Comparison of ENCODE assay signal across 8 mouse cellular contexts in the genomic region with DNA sequence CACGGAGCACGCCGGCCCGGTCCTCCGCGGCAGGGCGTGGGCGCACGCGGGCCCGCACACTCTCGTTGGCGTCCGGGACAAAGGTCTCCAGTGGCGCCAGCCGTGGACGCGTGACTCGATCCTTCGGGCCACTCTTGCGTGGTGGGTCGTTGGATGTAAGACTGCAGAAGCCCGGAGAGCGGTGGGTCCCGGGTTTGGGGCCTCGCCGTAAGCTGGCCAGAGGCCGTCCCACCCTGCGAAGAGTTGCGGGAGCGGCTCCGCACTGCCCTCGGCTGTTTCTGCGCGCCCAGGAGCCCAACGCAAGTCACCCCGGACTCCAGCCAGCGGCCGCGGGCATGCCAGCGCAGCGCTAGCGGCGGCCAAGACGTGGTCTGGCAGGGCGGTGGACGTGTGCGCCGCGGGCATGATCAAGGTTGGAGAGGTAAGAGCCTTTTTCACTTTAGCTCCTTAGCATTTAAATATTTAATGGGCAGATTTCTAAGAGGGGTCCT.
A peak's percentile ranks its signal among the peaks of the same experiment; 100 is the strongest.
DNase-seq lines count a peak whose midpoint lies in the region; ATAC-seq lines count a peak whose summit lies in the region.

No protein-coding gene starts in this region.

- no peaks in the 10 kb centered on the region for H3K9me3 ChIP-seq in kidney, embryonic 14.5 days (ENCODE audit: control insufficient read depth, low read length)
- no peaks in the 10 kb centered on the region for H3K9me3 ChIP-seq in forebrain, embryonic 11.5 days (ENCODE audit: control insufficient read depth, low read length)
- H3K9me3 ChIP-seq in intestine, embryonic 15.5 days: no peaks in the 10 kb centered on the region
- no peaks in the 10 kb centered on the region for H3K9me3 ChIP-seq in midbrain, embryonic 11.5 days (ENCODE audit: control insufficient read depth, low read length)

- H3K4me1 ChIP-seq in kidney, embryonic 14.5 days (ENCODE audit: control insufficient read depth, insufficient read depth, low read length): peaks cover 31% of the 10 kb centered on the region; the same call in 1 of the 2 replicates
- 0 out of 2 replicates have a peak, but pooled peaks cover 6% of the 10 kb centered on the region for H3K4me1 ChIP-seq in forebrain, embryonic 11.5 days (replicated peaks; ENCODE audit: control insufficient read depth, insufficient read depth, low read length)
- peaks cover 8% of the 10 kb centered on the region for H3K4me1 ChIP-seq in intestine, embryonic 15.5 days (replicated peaks)
- H3K4me1 ChIP-seq in midbrain, embryonic 11.5 days (ENCODE audit: control insufficient read depth, insufficient read depth, low read length): peaks cover 13% of the 10 kb centered on the region

- H3K4me2 ChIP-seq in kidney, embryonic 14.5 days (replicated peaks; ENCODE audit: low read depth, low read length): peak overlapping the region; percentile 92
- peak overlapping the region; percentile 88 for H3K4me2 ChIP-seq in forebrain, embryonic 11.5 days (ENCODE audit: low read depth, low read length, severe bottlenecking)
- peak overlapping the region; percentile 85 for H3K4me2 ChIP-seq in intestine, embryonic 15.5 days (replicated peaks)
- H3K4me2 ChIP-seq in midbrain, embryonic 11.5 days: peak overlapping the region; percentile 89

- under 1% methylated on average over 50 of the region's 50 CpGs for WGBS in kidney, embryonic 14.5 days
- WGBS in forebrain, embryonic 11.5 days: 4% methylated on average over 50 of the region's 50 CpGs
- 2% methylated on average over 50 of the region's 50 CpGs for WGBS in intestine, embryonic 15.5 days
- WGBS in midbrain, embryonic 11.5 days: 2% methylated on average over 50 of the region's 50 CpGs

- peak; percentile 6; the same call in 1 of the 2 replicates for ATAC-seq in kidney, embryonic 14.5 days (ENCODE audit: low FRiP score, low TSS enrichment)
- ATAC-seq in forebrain, embryonic 11.5 days (replicated peaks; ENCODE audit: low FRiP score): no peak; the same call in none of the 2 replicates
- ATAC-seq in intestine, embryonic 15.5 days: 0 out of 2 replicates have a peak, but pooled peaks have one; percentile 1
- peak; percentile 41; the same call in 1 of the 2 replicates for ATAC-seq in midbrain, embryonic 11.5 days (ENCODE audit: low FRiP score)

- peak overlapping the region; percentile 97 for H3K9ac ChIP-seq in kidney, embryonic 14.5 days (ENCODE audit: low read depth, low read length)
- peak overlapping the region; percentile 84 for H3K9ac ChIP-seq in forebrain, embryonic 11.5 days (ENCODE audit: low read length)
- peak overlapping the region; percentile 94 for H3K9ac ChIP-seq in intestine, embryonic 15.5 days
- peak overlapping the region; percentile 67 for H3K9ac ChIP-seq in midbrain, embryonic 11.5 days (ENCODE audit: low read length)

- H3K4me3 ChIP-seq in kidney, embryonic 14.5 days (ENCODE audit: low read length): peak overlapping the region; percentile 63
- peak overlapping the region; percentile 64 for H3K4me3 ChIP-seq in forebrain, embryonic 11.5 days (ENCODE audit: low read depth, low read length)
- H3K4me3 ChIP-seq in intestine, embryonic 15.5 days (replicated peaks): peak overlapping the region; percentile 76
- H3K4me3 ChIP-seq in midbrain, embryonic 11.5 days (ENCODE audit: low read depth, low read length): peak overlapping the region; percentile 57

- no peak for DNase-seq in kidney, adult 11 months
- DNase-seq in ZHBTc4 (ENCODE audit: low read depth, low spot score): peak; percentile 54
- DNase-seq in forebrain, embryonic 11.5 days (ENCODE audit: low spot score): peak; percentile 75
- peak; percentile 95 for DNase-seq in midbrain, embryonic 11.5 days (ENCODE audit: low spot score, missing footprints)
- DNase-seq in layer of hippocampus, postnatal 25 days (ENCODE audit: extremely low spot score in 1 of 2, low spot score in 1 of 2): no peak
- no peak for DNase-seq in urinary bladder, adult 2 months (ENCODE audit: low spot score)

- H3K27me3 ChIP-seq in kidney, embryonic 14.5 days (ENCODE audit: control insufficient read depth, insufficient read depth, low read length): no peaks in the 10 kb centered on the region; the same call in 1 of the 2 replicates
- peaks cover 84% of the 10 kb centered on the region for H3K27me3 ChIP-seq in forebrain, embryonic 11.5 days (ENCODE audit: control insufficient read depth, insufficient read depth, low read length)
- peaks cover 39% of the 10 kb centered on the region for H3K27me3 ChIP-seq in intestine, embryonic 15.5 days (replicated peaks)
- peaks cover 97% of the 10 kb centered on the region for H3K27me3 ChIP-seq in midbrain, embryonic 11.5 days (ENCODE audit: control insufficient read depth, insufficient read depth, low read length)

- H3K36me3 ChIP-seq in kidney, embryonic 14.5 days (ENCODE audit: control insufficient read depth, insufficient read depth, low read length): peaks cover 4% of the 10 kb centered on the region; the same call in 1 of the 2 replicates
- no peaks in the 10 kb centered on the region for H3K36me3 ChIP-seq in forebrain, embryonic 11.5 days (ENCODE audit: control insufficient read depth, insufficient read depth, low read length)
- no peaks in the 10 kb centered on the region for H3K36me3 ChIP-seq in intestine, embryonic 15.5 days
- no peaks in the 10 kb centered on the region for H3K36me3 ChIP-seq in midbrain, embryonic 11.5 days (ENCODE audit: control insufficient read depth, insufficient read depth, low read length)

- peak overlapping the region; percentile 90 for H3K27ac ChIP-seq in kidney, embryonic 14.5 days (ENCODE audit: low read depth, low read length)
- no peak overlapping the region for H3K27ac ChIP-seq in forebrain, embryonic 11.5 days (ENCODE audit: low read depth, low read length)
- peak overlapping the region; percentile 95 for H3K27ac ChIP-seq in intestine, embryonic 15.5 days
- H3K27ac ChIP-seq in midbrain, embryonic 11.5 days (ENCODE audit: low read depth, low read length): no peak overlapping the region

Comparison
In these comparisons a context has a peak if more than half of its experiments do, and no peak if none do; other contexts are left out.
1. H3K27ac ChIP-seq: peak in kidney, embryonic 14.5 days (single experiment) and intestine, embryonic 15.5 days (single experiment); none in forebrain, embryonic 11.5 days (single experiment) and midbrain, embryonic 11.5 days (single experiment).
2. DNase-seq: peak in ZHBTc4 (single experiment), forebrain, embryonic 11.5 days (single experiment) and midbrain, embryonic 11.5 days (single experiment); none in kidney, adult 11 months (single experiment), layer of hippocampus, postnatal 25 days (0 of 2) and urinary bladder, adult 2 months (single experiment).
3. Peak in every context shown above with its lines, with median percentiles within 50 percentile points of each other: H3K4me2 ChIP-seq, H3K4me3 ChIP-seq and H3K9ac ChIP-seq.